Comparison of ENCODE assay signal across 22 mouse cellular contexts in the genomic region with DNA sequence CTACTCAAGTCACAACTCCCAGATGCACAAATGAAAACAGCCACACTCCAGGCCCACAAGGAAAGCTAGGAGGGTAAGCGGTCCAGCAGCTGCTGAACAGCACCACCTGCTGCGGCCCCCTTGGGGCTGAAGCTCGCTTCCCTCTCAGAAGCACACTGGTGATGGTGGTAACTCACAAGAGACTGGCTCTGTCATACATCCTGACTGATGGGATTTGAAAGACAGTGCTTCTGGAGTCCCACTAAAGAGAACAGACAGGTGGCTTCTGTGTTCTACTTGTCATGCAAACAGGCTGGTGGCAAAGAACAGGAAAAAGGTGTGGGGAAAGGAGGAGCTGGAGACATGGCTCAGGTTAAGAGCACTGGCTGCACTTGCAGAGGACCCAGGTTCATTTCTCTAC. TPM values are rescaled to one million over a fixed set of nuclear protein-coding genes. Genes with fewer than 3 reads are reported as not detected.
"Had no signal": no experiment of that assay in that cellular context is flagged by ENCODE, and none has a peak within 500 bp of the region (broad histone marks: within the 10 kb centered on the region; RNA-seq: fewer than 3 reads in every experiment).

No protein-coding gene starts in this region.

- ATAC-seq: midbrain, embryonic 13.5 days; midbrain, embryonic 16.5 days had no signal

- H3K4me2 ChIP-seq: lung, embryonic 14.5 days; midbrain, embryonic 13.5 days; neural tube, embryonic 13.5 days; neural tube, embryonic 15.5 days had no signal

- H3K9me3 ChIP-seq: midbrain, embryonic 10.5 days; midbrain, embryonic 13.5 days; neural tube, embryonic 13.5 days; neural tube, embryonic 15.5 days had no signal

- H3K9ac ChIP-seq: lung, embryonic 14.5 days; midbrain, embryonic 13.5 days; neural tube, embryonic 13.5 days; neural tube, embryonic 15.5 days had no signal

- H3K27me3 ChIP-seq: midbrain, embryonic 13.5 days; neural tube, embryonic 13.5 days; neural tube, embryonic 15.5 days had no signal

- H3K27ac ChIP-seq: midbrain, embryonic 10.5 days; midbrain, embryonic 13.5 days; neural tube, embryonic 13.5 days; neural tube, embryonic 15.5 days had no signal

- H3K4me3 ChIP-seq: midbrain, embryonic 10.5 days; midbrain, embryonic 13.5 days; myocyte; neural tube, embryonic 13.5 days; neural tube, embryonic 15.5 days had no signal

- H3K4me1 ChIP-seq: midbrain, embryonic 10.5 days; midbrain, embryonic 13.5 days; neural tube, embryonic 13.5 days; neural tube, embryonic 15.5 days had no signal

- DNase-seq: lung, adult 18-20 months; lung, embryonic 14.5 days; lung, postnatal 10 days; lung, postnatal 4 days; retina, postnatal 1 day; right cerebral cortex, adult 18-20 months; right cerebral cortex, postnatal 25 days; right cerebral cortex, postnatal 4 days; spleen, adult 18-20 months; thymus, adult 18-20 months; thymus, postnatal 14 days; thymus, postnatal 36 days had no signal

RNA-seq across cellular contexts. Expression of a gene that starts 18.5 kb away (rescaled TPM):
- polyA plus RNA-seq: midbrain, embryonic 10.5 days; midbrain, embryonic 13.5 days; myocyte; neural tube, embryonic 11.5 days; stomach, embryonic 14.5 days; stomach, embryonic 16.5 days; thymus, postnatal 0 days had no signal
